Comparison of ENCODE assay signal across 8 mouse cellular contexts in genomic region chr2:75642795-75643550, GRCm38 (mm10). TPM values are rescaled to one million over a fixed set of nuclear protein-coding genes. Genes with fewer than 3 reads are reported as not detected.
DNase-seq lines count a peak whose midpoint lies in the region; TF ChIP-seq lines count a peak whose summit lies in the region.

No protein-coding gene starts in this region.

- TF ChIP-seq POLR2A in brain, embryonic 14.5 days (IDR thresholded peaks at IDR 0.05; ENCODE audit: borderline replicate concordance, extremely low read depth, insufficient read depth, insufficient read length, poor library complexity, severe bottlenecking) = no peak

- no peak overlapping the region for H3K4me3 ChIP-seq in midbrain, embryonic 10.5 days

- H3K36me3 ChIP-seq in midbrain, embryonic 10.5 days = no peaks in the 10 kb centered on the region; the same call in 1 of the 2 replicates

- H3K27ac ChIP-seq in midbrain, embryonic 10.5 days (replicated peaks) = no peak overlapping the region

- WGBS in midbrain, embryonic 10.5 days = 87% methylated on average over 8 of the region's 8 CpGs

- peaks cover 7% of the 10 kb centered on the region; the same call in 1 of the 2 replicates for H3K9me3 ChIP-seq in midbrain, embryonic 10.5 days (replicated peaks)

- intact Hi-C loops in heart, postnatal 10 days (cut with DNase I) = no loop called here

- H3K4me1 ChIP-seq in midbrain, embryonic 10.5 days = no peaks in the 10 kb centered on the region

- H3K27me3 ChIP-seq in midbrain, embryonic 10.5 days (ENCODE audit: low read depth, poor library complexity, severe bottlenecking) = no peaks in the 10 kb centered on the region

- TF ChIP-seq CTCF in brain, embryonic 14.5 days (IDR thresholded peaks at IDR 0.05; ENCODE audit: borderline replicate concordance, extremely low read depth, insufficient read depth, insufficient read length) = no peak

- peak; percentile 89 for DNase-seq in NIH3T3 (ENCODE audit: low read depth)
- DNase-seq in brain, embryonic 14.5 days (ENCODE audit: low read depth) = peak; percentile 33
- DNase-seq in heart, postnatal 10 days = peak; percentile 68 to 70
- peak; percentile 70 to 82 for DNase-seq in lung, adult 18-20 months
- DNase-seq in spleen, postnatal 10 days (ENCODE audit: low spot score in 2 of 2) = no peak
- DNase-seq in cerebellum, adult 9-11 months = no peak
- DNase-seq in cerebellum, postnatal 10 days = no peak
- no peak for DNase-seq in midbrain, embryonic 10.5 days (ENCODE audit: low spot score)

RNA-seq across cellular contexts. Expression of gene Hnrnpa3, which starts 16.1 kb away (rescaled TPM):
- polyA plus RNA-seq in brain, embryonic 14.5 days (2012; rRNA removed) = 311 and 481 TPM in 2 replicates
- 100 to 1,000 TPM; 336 to 360 TPM for total RNA-seq in heart, postnatal 10 days (2021)
- polyA plus RNA-seq in midbrain, embryonic 10.5 days (2016; fragmentation: Nextera tagmentation; extraction: Ambion mirVana) = 337 and 348 TPM in 2 replicates

Comparison
In these comparisons a context has a peak if more than half of its experiments do, and no peak if none do; other contexts are left out.
1. DNase-seq: peak in NIH3T3 (single experiment), brain, embryonic 14.5 days (single experiment), heart, postnatal 10 days (2 of 2) and lung, adult 18-20 months (2 of 2); none in spleen, postnatal 10 days (0 of 2), cerebellum, adult 9-11 months (single experiment), cerebellum, postnatal 10 days (0 of 2) and midbrain, embryonic 10.5 days (single experiment).